Mouse (Mus musculus) cortical plate, adult 2 months (tissue): ENCODE measurements around the gene Ccdc172.

Experiments
- CTCF ChIP-seq: fragments of 200-500 bp; IDR thresholded peaks from 2 replicates; pipeline ENCODE4 v1.5.1; 2011; ENCODE audit warnings: mild to moderate bottlenecking, control low read depth, low read length; ENCODE audit not compliant: insufficient read depth; ENCODE audit errors: extremely low read depth
- POLR2A ChIP-seq: fragments of 200-500 bp; IDR thresholded peaks from 2 replicates; pipeline ENCODE4 v1.6.1; 2011; ENCODE audit warnings: mild to moderate bottlenecking, low read length, control low read depth; ENCODE audit not compliant: insufficient read depth; ENCODE audit errors: extremely low read depth

GRCm38 (mm10) chr19:58550489-58550888 lies 38.7 kb downstream of the Ccdc172 start:
- TF ChIP-seq CTCF, result no peak
- TF ChIP-seq POLR2A, result no peak
